Mouse (Mus musculus) liver, postnatal 0 days (tissue): Measurements from ENCODE around the gene Csf1.
A peak's percentile ranks its signal among the peaks of the same experiment; 100 is the strongest.

Experiments used
- CTCF ChIP-seq: sonication (generic); IDR thresholded peaks from 2 replicates; pipeline ENCODE4 v1.5.1; 2016; ENCODE audit warnings: antibody characterized with exemption, low read depth
- EP300 ChIP-seq: IDR thresholded peaks from 2 replicates; pipeline ENCODE4 v1.6.1; 2016; ENCODE audit warnings: antibody characterized with exemption, low read depth, mild to moderate bottlenecking

DNA sequence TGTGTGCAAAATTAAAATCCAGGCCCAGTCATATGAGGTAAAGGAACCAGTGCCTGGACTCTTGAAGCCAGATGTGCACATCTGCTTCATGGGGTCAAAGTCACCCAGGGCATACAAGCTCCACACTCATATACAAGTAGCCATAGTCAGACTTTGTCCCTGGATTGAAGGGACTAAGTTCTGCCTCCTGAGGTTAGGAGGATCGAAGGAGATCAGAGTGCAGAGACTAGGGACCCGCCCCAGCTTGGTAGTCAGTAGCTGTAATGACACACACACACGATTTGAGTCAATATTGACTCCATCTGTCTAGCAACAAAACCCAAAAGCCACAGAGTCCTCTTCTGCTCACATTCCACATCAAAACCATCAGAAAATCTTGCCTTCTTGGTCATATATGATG is 30.0 kb upstream of the Csf1 start:
- TF ChIP-seq CTCF (no peak), EP300 (0 out of 2 replicates have a peak, but pooled peaks have one; percentile 34)
